In the genomic region with DNA sequence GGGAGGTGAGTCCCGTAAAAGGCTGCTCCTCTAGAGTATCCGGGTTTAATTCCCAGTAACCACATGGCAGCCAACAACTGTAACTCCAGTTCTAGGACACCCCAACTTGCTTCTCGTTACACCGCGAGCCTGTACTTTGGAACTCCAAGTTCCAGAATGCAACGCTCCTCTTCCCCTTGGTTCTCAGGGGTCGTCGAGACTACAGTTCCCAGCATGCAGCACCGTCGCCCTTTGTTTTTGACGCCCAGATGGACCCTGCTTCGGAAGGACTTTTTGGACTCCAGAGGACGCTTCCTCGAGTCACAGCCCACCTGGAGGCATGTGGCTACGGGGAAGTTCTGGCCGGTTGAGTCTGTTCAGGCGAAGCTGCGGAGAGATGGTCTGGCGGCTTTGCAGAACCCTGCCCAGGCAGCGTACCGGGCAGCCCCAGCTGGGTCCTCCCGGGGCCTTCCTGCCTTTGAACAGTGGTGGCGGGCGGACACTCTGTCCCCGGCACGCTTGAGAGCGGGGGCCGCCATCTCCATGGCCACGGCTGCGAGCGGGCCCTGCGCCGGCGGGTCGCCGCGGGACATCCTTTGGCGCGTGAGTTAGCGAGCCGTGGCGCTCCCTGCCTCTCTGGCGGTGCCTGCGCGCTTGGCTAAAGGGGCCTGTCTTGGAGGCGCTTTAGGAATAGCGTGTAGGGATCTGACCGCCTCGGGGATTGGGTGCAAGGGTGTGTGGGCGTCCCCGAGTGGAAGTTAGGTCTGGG, we compare ENCODE assay signal across 8 mouse cellular contexts. TPM values are rescaled to one million over a fixed set of nuclear protein-coding genes. Genes with fewer than 3 reads are reported as not detected.
A peak's percentile ranks its signal among the peaks of the same experiment; 100 is the strongest.
DNase-seq lines count a peak whose midpoint lies in the region; ATAC-seq lines count a peak whose summit lies in the region.

A gene (plus strand): TSS at position 218 of the 748 bp plus-strand sequence.

- peak within 1 kb of the TSS; percentile 85 for H3K9ac ChIP-seq in hindbrain, embryonic 13.5 days

- H3K4me2 ChIP-seq in hindbrain, embryonic 13.5 days, result peak within 1 kb of the TSS; percentile 70

- DNase-seq in NIH3T3 (ENCODE audit: low read depth), result peak; percentile 92
- DNase-seq in cerebellum, postnatal 10 days, result peak; percentile 90 to 93
- DNase-seq in frontal cortex, postnatal 14 days (ENCODE audit: low spot score in 2 of 2), result peak; percentile 77 to 81
- peak; percentile 69 to 85 for DNase-seq in layer of hippocampus, postnatal 25 days (ENCODE audit: extremely low spot score in 1 of 2, low spot score in 1 of 2)
- peak; percentile 89 for DNase-seq in lung, postnatal 25 days (ENCODE audit: low spot score)
- peak; percentile 88 for DNase-seq in retina, embryonic 14.5 days (ENCODE audit: low spot score)
- DNase-seq in thymus, postnatal 4 days, result peak; percentile 86

- H3K4me1 ChIP-seq in hindbrain, embryonic 13.5 days (replicated peaks), result peaks cover 10% of the 10 kb centered on the region

- WGBS in hindbrain, embryonic 13.5 days, result under 1% methylated on average over 51 of the region's 51 CpGs

- peaks cover 9% of the 10 kb centered on the region; the same call in 1 of the 2 replicates for H3K36me3 ChIP-seq in hindbrain, embryonic 13.5 days

- H3K9me3 ChIP-seq in hindbrain, embryonic 13.5 days, result no peaks in the 10 kb centered on the region

- peak; percentile 99 for ATAC-seq in hindbrain, embryonic 13.5 days (ENCODE audit: low FRiP score)

- peak within 1 kb of the TSS; percentile 94 for H3K27ac ChIP-seq in hindbrain, embryonic 13.5 days

- H3K4me3 ChIP-seq in hindbrain, embryonic 13.5 days, result peak within 1 kb of the TSS; percentile 81

- no peaks in the 10 kb centered on the region for H3K27me3 ChIP-seq in hindbrain, embryonic 13.5 days

RNA-seq across cellular contexts. Expression of the gene that starts here (rescaled TPM):
- 17.3 and 18.5 TPM in 2 replicates for polyA plus RNA-seq in hindbrain, embryonic 13.5 days (2015; fragmentation: Nextera tagmentation; extraction: Ambion mirVana)
- total RNA-seq in layer of hippocampus, postnatal 25 days (2021), result 10 to 100 TPM; 12.2 to 13.1 TPM

Comparison
In these comparisons a context has a peak if more than half of its experiments do, and no peak if none do; other contexts are left out.
1. Peak in every context shown above with its lines: DNase-seq, ATAC-seq, H3K4me3 ChIP-seq and H3K27ac ChIP-seq.